Mouse (Mus musculus) lung, postnatal 4 days (tissue): ENCODE data around the gene Ptcra.
"Not testable (repeated sequence)": the region's sequence is repeated elsewhere in the genome, so short reads cannot be mapped to it uniquely, and the experiment has no call there.

Experiments used
- DNase-seq, 2 experiments: peaks; one replicate each; pipeline ENCODE4 v3.0.0; 2021

Gene Ptcra

GRCm38 (mm10) chr17:46771025-46771424, 7.5 kb upstream of the Ptcra start:
- DNase-seq = no peak

GRCm38 (mm10) chr17:46770546-46770945, 7.0 kb upstream of the Ptcra start:
- no peak for DNase-seq

- DNase-seq = peak; percentile 57 to 72
Measured at GRCm38 (mm10) chr17:46767868-46768267, 4.4 kb upstream of the Ptcra start.

GRCm38 (mm10) chr17:46764916-46765315, 1.4 kb upstream of the Ptcra start:
- not testable (repeated sequence) for DNase-seq

GRCm38 (mm10) chr17:46758753-46759152, 4.8 kb downstream of the Ptcra start:
- no peak for DNase-seq

GRCm38 (mm10) chr17:46751794-46752556, 11.5 kb downstream of the Ptcra start, which contains the start of gene Cnpy3:
Gene Cnpy3 (minus strand): TSS chr17:46752214.
- DNase-seq = peak; percentile 98 to 100

GRCm38 (mm10) chr17:46751056-46751793, 12.3 kb downstream of the Ptcra start:
- DNase-seq = peak in 1 of 2 experiments; percentile 75

- DNase-seq = no peak
Measured at GRCm38 (mm10) chr17:46750580-46750979, 12.9 kb downstream of the Ptcra start.

GRCm38 (mm10) chr17:46749282-46749681, 14.2 kb downstream of the Ptcra start:
- no peak for DNase-seq

GRCm38 (mm10) chr17:46747806-46748205, 15.7 kb downstream of the Ptcra start:
- DNase-seq = no peak

- DNase-seq = peak in 1 of 2 experiments; percentile 54
Measured at GRCm38 (mm10) chr17:46747234-46747633, 16.3 kb downstream of the Ptcra start.

GRCm38 (mm10) chr17:46745506-46745905, 18.0 kb downstream of the Ptcra start:
- DNase-seq = no peak

GRCm38 (mm10) chr17:46742986-46743385, 20.5 kb downstream of the Ptcra start:
- DNase-seq = peak; percentile 44 to 73

GRCm38 (mm10) chr17:46741305-46741704, 22.2 kb downstream of the Ptcra start:
- DNase-seq = no peak

- peak in 1 of 2 experiments; percentile 48 for DNase-seq
Measured at GRCm38 (mm10) chr17:46736160-46736559, 27.4 kb downstream of the Ptcra start.

GRCm38 (mm10) chr17:46735287-46735686, 28.2 kb downstream of the Ptcra start:
- DNase-seq = no peak

- no peak for DNase-seq
Measured at GRCm38 (mm10) chr17:46734055-46734454, 29.5 kb downstream of the Ptcra start.

- DNase-seq = peak; percentile 57 to 77
Measured at GRCm38 (mm10) chr17:46728904-46729318, 34.6 kb downstream of the Ptcra start, which contains the start of gene Gnmt. Gene Gnmt (minus strand): TSS chr17:46729168.

- no peak for DNase-seq
Measured at GRCm38 (mm10) chr17:46728496-46728895, 35.0 kb downstream of the Ptcra start.

- peak in 1 of 2 experiments; percentile 60 for DNase-seq
Measured at GRCm38 (mm10) chr17:46728021-46728420, 35.5 kb downstream of the Ptcra start.

GRCm38 (mm10) chr17:46727271-46727670, 36.2 kb downstream of the Ptcra start:
- DNase-seq = no peak

- no peak for DNase-seq
Measured at GRCm38 (mm10) chr17:46725731-46726645, 37.5 kb downstream of the Ptcra start.

- peak in 1 of 2 experiments; percentile 55 for DNase-seq
Measured at GRCm38 (mm10) chr17:46725273-46725672, 38.2 kb downstream of the Ptcra start.
